ENCODE assay signal across 11 mouse cellular contexts in the genomic region with DNA sequence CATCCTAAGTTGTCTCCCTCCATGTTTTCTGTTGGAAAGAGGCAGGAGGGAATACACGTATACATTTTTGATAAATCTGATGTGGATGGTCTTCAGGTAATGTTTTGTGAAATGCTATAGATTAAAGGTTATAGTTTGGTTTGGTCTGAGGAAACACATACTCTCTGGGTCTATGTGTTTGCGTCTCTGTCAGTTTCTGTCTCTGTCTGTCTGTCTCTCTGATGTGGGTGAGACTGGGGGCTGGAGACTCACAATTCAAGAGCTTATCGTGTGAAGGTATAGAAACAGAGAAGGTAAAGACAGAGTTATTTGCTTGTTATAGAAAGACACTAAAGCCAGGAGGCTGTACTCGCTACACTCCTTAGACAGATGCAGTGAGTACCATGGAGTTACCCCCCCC.
"Had no signal": no experiment of that assay in that cellular context is flagged by ENCODE, and none has a peak within 500 bp of the region (broad histone marks: within the 10 kb centered on the region; RNA-seq: fewer than 3 reads in every experiment).

No protein-coding gene starts in this region.

- DNase-seq: liver, postnatal 0 days; lung, adult 2 months; lung, postnatal 14 days; lung, postnatal 4 days; midbrain, embryonic 14.5 days; right cerebral cortex, postnatal 14 days; thymus, adult 2 months; thymus, postnatal 25 days; thymus, postnatal 4 days had no signal

- ATAC-seq: liver, postnatal 0 days; lung, postnatal 0 days; midbrain, embryonic 16.5 days had no signal
